Mouse (Mus musculus): ENCODE results near the gene Vstm2l. TPM values are rescaled to one million over a fixed set of nuclear protein-coding genes. Genes with fewer than 3 reads are reported as not detected.

Gene Vstm2l
- not detected in 2 replicates for total RNA-seq (2014; rRNA removed; ENCODE audit: low replicate concordance)
- 0.08 TPM in 1 of 2 replicates, not detected in the other for polyA plus RNA-seq (2015; fragmentation: Nextera tagmentation; extraction: Ambion mirVana)

- Histone ChIP-seq H3K4me3 (ENCODE audit: low read depth, low read length) (no peak within 1 kb of the TSS), H3K4me1 (ENCODE audit: control insufficient read depth, insufficient read depth) (no peaks in the 10 kb centered on the region), H3K4me2 (ENCODE audit: low read depth, low read length) (0 out of 2 replicates have a peak within 1 kb of the TSS, but pooled peaks have one; percentile 6), H3K36me3 (replicated peaks; ENCODE audit: control insufficient read depth, insufficient read depth, low read length) (no peaks in the 10 kb centered on the region), H3K9ac (replicated peaks; ENCODE audit: low read depth, low read length) (no peak within 1 kb of the TSS), H3K27ac (ENCODE audit: low read depth) (no peak within 1 kb of the TSS), H3K9me3 (replicated peaks; ENCODE audit: control insufficient read depth, low read length) (no peaks in the 10 kb centered on the region), H3K27me3 (ENCODE audit: control insufficient read depth, insufficient read depth, low read length) (peaks cover 56% of the 10 kb centered on the region)
- 4% methylated on average over 55 of the region's 62 CpGs for WGBS
- TF ChIP-seq CTCF (IDR thresholded peaks at IDR 0.05; ENCODE audit: low read depth) (no peak), EP300 (IDR thresholded peaks at IDR 0.05; ENCODE audit: low read depth) (no peak)
- ATAC-seq (ENCODE audit: insufficient read depth, low read depth): no peak
- DNase-seq (ENCODE audit: low spot score): no peak
These were observed at the start of gene Vstm2l for GRCm38 (mm10) chr2:157914105-157914764. TSS of gene Vstm2l (plus strand) at chr2:157914653.

- H3K4me2 ChIP-seq (ENCODE audit: low read depth, low read length): no peak overlapping the region
- H3K9ac ChIP-seq (replicated peaks; ENCODE audit: low read depth, low read length): no peak overlapping the region
- TF ChIP-seq EP300 (IDR thresholded peaks at IDR 0.05; ENCODE audit: low read depth) (no peak), CTCF (IDR thresholded peaks at IDR 0.05; ENCODE audit: low read depth) (no peak)
- H3K4me1 ChIP-seq (ENCODE audit: control insufficient read depth, insufficient read depth): no peaks in the 10 kb centered on the region
- ATAC-seq (ENCODE audit: insufficient read depth, low read depth) (no peak), DNase-seq (ENCODE audit: low spot score) (no peak)
- 85% methylated on average over 3 of the region's 3 CpGs for WGBS
- no peak overlapping the region for H3K27ac ChIP-seq (ENCODE audit: low read depth)
- H3K27me3 ChIP-seq (ENCODE audit: control insufficient read depth, insufficient read depth, low read length): no peaks in the 10 kb centered on the region
- H3K4me3 ChIP-seq (ENCODE audit: low read depth, low read length): no peak overlapping the region
- 0 out of 2 replicates have a peak, but pooled peaks cover 6% of the 10 kb centered on the region for H3K36me3 ChIP-seq (replicated peaks; ENCODE audit: control insufficient read depth, insufficient read depth, low read length)
- no peaks in the 10 kb centered on the region for H3K9me3 ChIP-seq (replicated peaks; ENCODE audit: control insufficient read depth, low read length)
These were observed 47.3 kb upstream of the Vstm2l start for GRCm38 (mm10) chr2:157867126-157867525.

GRCm38 (mm10) chr2:157870247-157870646, 44.2 kb upstream of the Vstm2l start:
- no peak overlapping the region for H3K4me2 ChIP-seq (ENCODE audit: low read depth, low read length)
- H3K27ac ChIP-seq (ENCODE audit: low read depth): no peak overlapping the region
- DNase-seq (ENCODE audit: low spot score) (no peak), ATAC-seq (ENCODE audit: insufficient read depth, low read depth) (no peak)
- TF ChIP-seq CTCF (IDR thresholded peaks at IDR 0.05; ENCODE audit: low read depth) (no peak), EP300 (IDR thresholded peaks at IDR 0.05; ENCODE audit: low read depth) (no peak)
- H3K4me1 ChIP-seq (ENCODE audit: control insufficient read depth, insufficient read depth): no peaks in the 10 kb centered on the region
- H3K9me3 ChIP-seq (replicated peaks; ENCODE audit: control insufficient read depth, low read length): no peaks in the 10 kb centered on the region
- H3K36me3 ChIP-seq (replicated peaks; ENCODE audit: control insufficient read depth, insufficient read depth, low read length): 0 out of 2 replicates have a peak, but pooled peaks cover 6% of the 10 kb centered on the region
- WGBS: 80% methylated on average over 6 of the region's 6 CpGs
- H3K4me3 ChIP-seq (ENCODE audit: low read depth, low read length): no peak overlapping the region
- H3K27me3 ChIP-seq (ENCODE audit: control insufficient read depth, insufficient read depth, low read length): no peaks in the 10 kb centered on the region
- H3K9ac ChIP-seq (replicated peaks; ENCODE audit: low read depth, low read length): no peak overlapping the region

GRCm38 (mm10) chr2:157873223-157873622, 41.2 kb upstream of the Vstm2l start:
- Histone ChIP-seq H3K36me3 (replicated peaks; ENCODE audit: control insufficient read depth, insufficient read depth, low read length) (0 out of 2 replicates have a peak, but pooled peaks cover 6% of the 10 kb centered on the region), H3K9me3 (replicated peaks; ENCODE audit: control insufficient read depth, low read length) (no peaks in the 10 kb centered on the region), H3K9ac (replicated peaks; ENCODE audit: low read depth, low read length) (no peak overlapping the region), H3K4me3 (ENCODE audit: low read depth, low read length) (no peak overlapping the region), H3K27ac (ENCODE audit: low read depth) (no peak overlapping the region), H3K4me2 (ENCODE audit: low read depth, low read length) (no peak overlapping the region), H3K4me1 (ENCODE audit: control insufficient read depth, insufficient read depth) (no peaks in the 10 kb centered on the region), H3K27me3 (ENCODE audit: control insufficient read depth, insufficient read depth, low read length) (no peaks in the 10 kb centered on the region)
- ATAC-seq (ENCODE audit: insufficient read depth, low read depth) (no peak), DNase-seq (ENCODE audit: low spot score) (no peak)
- no peak for TF ChIP-seq CTCF (IDR thresholded peaks at IDR 0.05; ENCODE audit: low read depth)
- TF ChIP-seq EP300 (IDR thresholded peaks at IDR 0.05; ENCODE audit: low read depth): no peak
- WGBS: 66% methylated on average over 6 of the region's 6 CpGs

GRCm38 (mm10) chr2:157873691-157874090, 40.8 kb upstream of the Vstm2l start:
- H3K4me1 ChIP-seq (ENCODE audit: control insufficient read depth, insufficient read depth): no peaks in the 10 kb centered on the region
- H3K27ac ChIP-seq (ENCODE audit: low read depth): no peak overlapping the region
- DNase-seq (ENCODE audit: low spot score): no peak
- no peak for ATAC-seq (ENCODE audit: insufficient read depth, low read depth)
- no peaks in the 10 kb centered on the region for H3K9me3 ChIP-seq (replicated peaks; ENCODE audit: control insufficient read depth, low read length)
- TF ChIP-seq CTCF (IDR thresholded peaks at IDR 0.05; ENCODE audit: low read depth): no peak
- no peak for TF ChIP-seq EP300 (IDR thresholded peaks at IDR 0.05; ENCODE audit: low read depth)
- no peaks in the 10 kb centered on the region for H3K27me3 ChIP-seq (ENCODE audit: control insufficient read depth, insufficient read depth, low read length)
- 86% methylated on average over 1 of the region's 1 CpGs for WGBS
- no peak overlapping the region for H3K4me3 ChIP-seq (ENCODE audit: low read depth, low read length)
- H3K36me3 ChIP-seq (replicated peaks; ENCODE audit: control insufficient read depth, insufficient read depth, low read length): 0 out of 2 replicates have a peak, but pooled peaks cover 6% of the 10 kb centered on the region
- H3K4me2 ChIP-seq (ENCODE audit: low read depth, low read length): no peak overlapping the region
- H3K9ac ChIP-seq (replicated peaks; ENCODE audit: low read depth, low read length): no peak overlapping the region

Data from heart, postnatal 0 days (tissue).